Mouse (Mus musculus) brown adipose tissue, adult 24 weeks (tissue): Measurements from ENCODE around the gene Ap5b1. TPM values are rescaled to one million over a fixed set of nuclear protein-coding genes. Genes with fewer than 3 reads are reported as not detected.

Experiments used
- H3K27ac ChIP-seq: fragments of 200-500 bp; replicated peaks from 2 replicates; pipeline ENCODE4 v1.5.1; 2012; ENCODE audit warnings: low read depth, mild to moderate bottlenecking, low read length
- H3K4me1 ChIP-seq: fragments of 200-500 bp; 2 replicates; pipeline ENCODE4 v1.6.1; 2012; ENCODE audit warnings: low read length, mixed read lengths; ENCODE audit not compliant: control insufficient read depth, insufficient read depth, insufficient read length
- H3K4me3 ChIP-seq: fragments of 200-500 bp; 2 replicates; pipeline ENCODE4 v1.5.1; 2012; ENCODE audit warnings: low read depth, mild to moderate bottlenecking, low read length, moderate library complexity; ENCODE audit not compliant: insufficient read depth
- polyA plus RNA-seq: library from polyadenylated mRNA; stranded (reverse); fragments of >200 nt; gene quantifications from 2 replicates; pipeline ENCODE4 v1.2.4, GENCODE M21; 2012; ENCODE audit not compliant: missing spikeins, insufficient read depth, insufficient read length

Gene Ap5b1
- polyA plus RNA-seq, 1 experiment, result 2.1 TPM

- Histone ChIP-seq H3K27ac (peak overlapping the region; percentile 65), H3K4me1 (peaks cover 5% of the 10 kb centered on the region; the same call in 1 of the 2 replicates), H3K4me3 (no peak overlapping the region)
Observed at GRCm38 (mm10) chr19:5579971-5580370, 12.1 kb downstream of the Ap5b1 start.

- no peak overlapping the region for H3K4me3 ChIP-seq
- no peak overlapping the region for H3K27ac ChIP-seq
- peaks cover 5% of the 10 kb centered on the region; the same call in 1 of the 2 replicates for H3K4me1 ChIP-seq
Observed at GRCm38 (mm10) chr19:5580776-5581175, 13.0 kb downstream of the Ap5b1 start.

- no peak overlapping the region for H3K27ac ChIP-seq
Observed at GRCm38 (mm10) chr19:5581995-5582394, 14.2 kb downstream of the Ap5b1 start.

GRCm38 (mm10) chr19:5589159-5589558 is 21.3 kb downstream of the Ap5b1 start:
- H3K4me1 ChIP-seq, result no peaks in the 10 kb centered on the region
- no peak overlapping the region for H3K4me3 ChIP-seq
- H3K27ac ChIP-seq, result no peak overlapping the region

More at GRCm38 (mm10) chr19:5581995-5582394, 14.2 kb downstream of the Ap5b1 start:
- Histone ChIP-seq H3K4me3 (no peak overlapping the region), H3K4me1 (peaks cover 5% of the 10 kb centered on the region; the same call in 1 of the 2 replicates)

- no peak overlapping the region for H3K27ac ChIP-seq
Observed at GRCm38 (mm10) chr19:5591888-5592287, 24.1 kb downstream of the Ap5b1 start.

GRCm38 (mm10) chr19:5599224-5599623 is 31.4 kb downstream of the Ap5b1 start:
- no peak overlapping the region for H3K4me3 ChIP-seq
- H3K27ac ChIP-seq, result no peak overlapping the region
- H3K4me1 ChIP-seq, result peaks cover 8% of the 10 kb centered on the region

More at GRCm38 (mm10) chr19:5591888-5592287, 24.1 kb downstream of the Ap5b1 start:
- Histone ChIP-seq H3K4me3 (no peak overlapping the region), H3K4me1 (no peaks in the 10 kb centered on the region)

GRCm38 (mm10) chr19:5601752-5602541 is 34.1 kb downstream of the Ap5b1 start, which contains the start of gene Rnaseh2c:
Gene Rnaseh2c (plus strand): TSS chr19:5601873.
- Histone ChIP-seq H3K4me3 (peak within 1 kb of the TSS; percentile 84), H3K4me1 (peaks cover 8% of the 10 kb centered on the region), H3K27ac (no peak within 1 kb of the TSS; the same call in 1 of the 2 replicates)

- Histone ChIP-seq H3K4me1 (peaks cover 8% of the 10 kb centered on the region), H3K4me3 (no peak overlapping the region), H3K27ac (no peak overlapping the region)
Observed at GRCm38 (mm10) chr19:5603664-5604063, 35.8 kb downstream of the Ap5b1 start.

GRCm38 (mm10) chr19:5605126-5605525 is 37.3 kb downstream of the Ap5b1 start:
- no peak overlapping the region for H3K4me3 ChIP-seq
- peaks cover 8% of the 10 kb centered on the region for H3K4me1 ChIP-seq
- no peak overlapping the region for H3K27ac ChIP-seq

- Histone ChIP-seq H3K4me3 (no peak overlapping the region), H3K27ac (no peak overlapping the region), H3K4me1 (peaks cover 12% of the 10 kb centered on the region)
Observed at GRCm38 (mm10) chr19:5606196-5606595, 38.4 kb downstream of the Ap5b1 start.

- H3K4me1 ChIP-seq, result peaks cover 6% of the 10 kb centered on the region
- no peak overlapping the region for H3K27ac ChIP-seq
- no peak overlapping the region for H3K4me3 ChIP-seq
Observed at GRCm38 (mm10) chr19:5607705-5608410, 40.0 kb downstream of the Ap5b1 start.

- Histone ChIP-seq H3K27ac (no peak overlapping the region), H3K4me3 (peak overlapping the region; percentile 96; the same call in 1 of the 2 replicates), H3K4me1 (peaks cover 4% of the 10 kb centered on the region)
Observed at GRCm38 (mm10) chr19:5608707-5609106, 40.9 kb downstream of the Ap5b1 start.

GRCm38 (mm10) chr19:5609171-5609546 is 41.3 kb downstream of the Ap5b1 start:
- Histone ChIP-seq H3K27ac (peak overlapping the region; percentile 48), H3K4me1 (peaks cover 4% of the 10 kb centered on the region), H3K4me3 (peak overlapping the region; percentile 96)

GRCm38 (mm10) chr19:5609547-5610404 is 42.0 kb downstream of the Ap5b1 start, which contains the start of gene Kat5:
Gene Kat5 (minus strand): TSS chr19:5610237.
- H3K4me3 ChIP-seq, result peak within 1 kb of the TSS; percentile 96
- peaks cover 4% of the 10 kb centered on the region for H3K4me1 ChIP-seq
- peak within 1 kb of the TSS; percentile 100 for H3K27ac ChIP-seq

GRCm38 (mm10) chr19:5611973-5612372 is 44.1 kb downstream of the Ap5b1 start:
- Histone ChIP-seq H3K4me3 (no peak overlapping the region), H3K27ac (no peak overlapping the region), H3K4me1 (peaks cover 4% of the 10 kb centered on the region)
